Mouse (Mus musculus) heart, embryonic 11.5 days (tissue): ENCODE results near the gene Akip1. TPM values are rescaled to one million over a fixed set of nuclear protein-coding genes. Genes with fewer than 3 reads are reported as not detected.

Experiments
- ATAC-seq: fragments of 200-750 bp; cut with Nextera tagmentation; replicated peaks from 2 replicates; pipeline ENCODE4 v1.8.0; 2017; ENCODE audit warnings: moderate library complexity; ENCODE audit not compliant: insufficient number of reproducible peaks, low FRiP score, low TSS enrichment
- H3K27ac ChIP-seq: fragments of 300-500 bp; sonication (generic); 2 replicates; pipeline ENCODE4 v1.5.1; 2014; ENCODE audit warnings: mild to moderate bottlenecking, low read depth, low read length
- H3K27me3 ChIP-seq: fragments of 300-500 bp; sonication (generic); 2 replicates; pipeline ENCODE4 v1.6.1; 2014; ENCODE audit warnings: mild to moderate bottlenecking, low read length, mixed read lengths; ENCODE audit not compliant: control insufficient read depth, insufficient read depth
- H3K36me3 ChIP-seq: fragments of 300-500 bp; sonication (generic); 2 replicates; pipeline ENCODE4 v1.6.1; 2014; ENCODE audit warnings: mild to moderate bottlenecking, low read length, moderate library complexity, mixed read lengths; ENCODE audit not compliant: control insufficient read depth, insufficient read depth
- H3K4me1 ChIP-seq: fragments of 300-500 bp; sonication (generic); 2 replicates; pipeline ENCODE4 v1.6.1; 2014; ENCODE audit warnings: low read length; ENCODE audit not compliant: control insufficient read depth, insufficient read depth
- H3K4me2 ChIP-seq: fragments of 300-500 bp; sonication (generic); 2 replicates; pipeline ENCODE4 v1.6.1; 2014; ENCODE audit warnings: mild to moderate bottlenecking, moderate library complexity
- H3K4me3 ChIP-seq: fragments of 300-500 bp; sonication (generic); 2 replicates; pipeline ENCODE4 v1.5.1; 2014; ENCODE audit warnings: low read depth, low read length
- H3K9ac ChIP-seq: fragments of 300-500 bp; sonication (generic); 2 replicates; pipeline ENCODE4 v1.6.1; 2014; ENCODE audit warnings: mild to moderate bottlenecking, low read depth, low read length, moderate library complexity
- H3K9me3 ChIP-seq: fragments of 300-500 bp; sonication (generic); replicated peaks from 2 replicates; pipeline ENCODE4 v1.6.1; 2016; ENCODE audit warnings: low read length; ENCODE audit not compliant: control insufficient read depth
- WGBS: fragments of 180-500 bp; shearing (Covaris S2); extraction: QIAGEN DNeasy Blood & Tissue Kit; methylation state at CpG from one replicate; pipeline ENCODE4 v1.1.7; 2014; ENCODE audit not compliant: insufficient replicate concordance; 5-methylcytosine and 5-hydroxymethylcytosine counted together
- polyA plus RNA-seq: library from polyadenylated mRNA; unstranded; fragments of >200 nt; fragmentation: Nextera tagmentation; extraction: Ambion mirVana; gene quantifications from 2 replicates; pipeline ENCODE4 v1.2.1, GENCODE M21; 2014

The Akip1 gene
- polyA plus RNA-seq, 1 experiment from 2014 or later, result 28.2 TPM

- Histone ChIP-seq H3K4me3 (no peak overlapping the region), H3K27ac (no peak overlapping the region), H3K9ac (no peak overlapping the region), H3K4me2 (no peak overlapping the region), H3K9me3 (no peaks in the 10 kb centered on the region), H3K27me3 (no peaks in the 10 kb centered on the region), H3K36me3 (no peaks in the 10 kb centered on the region), H3K4me1 (peaks cover 11% of the 10 kb centered on the region)
- WGBS, result 72% methylated on average over 4 of the region's 4 CpGs
- no peak for ATAC-seq
Observed at GRCm38 (mm10) chr7:109674944-109675628, 28.4 kb upstream of the Akip1 start.

GRCm38 (mm10) chr7:109680284-109680683 lies 23.2 kb upstream of the Akip1 start:
- H3K4me2 ChIP-seq, result no peak overlapping the region
- H3K4me3 ChIP-seq, result no peak overlapping the region
- H3K27ac ChIP-seq, result no peak overlapping the region
- H3K36me3 ChIP-seq, result no peaks in the 10 kb centered on the region
- H3K4me1 ChIP-seq, result no peaks in the 10 kb centered on the region
- ATAC-seq, result no peak
- no peaks in the 10 kb centered on the region for H3K27me3 ChIP-seq
- no peak overlapping the region for H3K9ac ChIP-seq
- no peaks in the 10 kb centered on the region for H3K9me3 ChIP-seq
- 84% methylated on average over 2 of the region's 2 CpGs for WGBS

GRCm38 (mm10) chr7:109680879-109681278 lies 22.6 kb upstream of the Akip1 start:
- no peak overlapping the region for H3K27ac ChIP-seq
- 97% methylated on average over 1 of the region's 1 CpGs for WGBS

GRCm38 (mm10) chr7:109686585-109687128 lies 16.8 kb upstream of the Akip1 start:
- Histone ChIP-seq H3K27ac (no peak overlapping the region), H3K9me3 (no peaks in the 10 kb centered on the region), H3K36me3 (no peaks in the 10 kb centered on the region), H3K4me3 (no peak overlapping the region), H3K9ac (no peak overlapping the region), H3K4me1 (peaks cover 12% of the 10 kb centered on the region; the same call in 1 of the 2 replicates), H3K27me3 (no peaks in the 10 kb centered on the region), H3K4me2 (no peak overlapping the region)
- 58% methylated on average over 9 of the region's 9 CpGs for WGBS
- ATAC-seq, result no peak

More at GRCm38 (mm10) chr7:109680879-109681278, 22.6 kb upstream of the Akip1 start:
- H3K36me3 ChIP-seq, result no peaks in the 10 kb centered on the region
- H3K9me3 ChIP-seq, result no peaks in the 10 kb centered on the region
- H3K9ac ChIP-seq, result no peak overlapping the region
- no peak overlapping the region for H3K4me3 ChIP-seq
- ATAC-seq, result no peak
- no peak overlapping the region for H3K4me2 ChIP-seq
- H3K27me3 ChIP-seq, result no peaks in the 10 kb centered on the region
- no peaks in the 10 kb centered on the region for H3K4me1 ChIP-seq

GRCm38 (mm10) chr7:109690101-109690500 lies 13.4 kb upstream of the Akip1 start:
- no peaks in the 10 kb centered on the region for H3K36me3 ChIP-seq
- no peaks in the 10 kb centered on the region for H3K9me3 ChIP-seq
- no peak overlapping the region for H3K4me3 ChIP-seq
- WGBS, result 78% methylated on average over 3 of the region's 3 CpGs
- H3K27me3 ChIP-seq, result no peaks in the 10 kb centered on the region
- no peak overlapping the region for H3K9ac ChIP-seq
- H3K4me2 ChIP-seq, result no peak overlapping the region
- H3K4me1 ChIP-seq, result peaks cover 12% of the 10 kb centered on the region; the same call in 1 of the 2 replicates
- H3K27ac ChIP-seq, result no peak overlapping the region
- ATAC-seq, result no peak

- Histone ChIP-seq H3K9ac (no peak overlapping the region), H3K9me3 (no peaks in the 10 kb centered on the region), H3K27me3 (no peaks in the 10 kb centered on the region), H3K4me3 (no peak overlapping the region), H3K4me2 (no peak overlapping the region), H3K36me3 (no peaks in the 10 kb centered on the region), H3K4me1 (peaks cover 12% of the 10 kb centered on the region; the same call in 1 of the 2 replicates), H3K27ac (no peak overlapping the region)
- WGBS, result 73% methylated on average over 5 of the region's 5 CpGs
- ATAC-seq, result no peak
Observed at GRCm38 (mm10) chr7:109690961-109691360, 12.5 kb upstream of the Akip1 start.

GRCm38 (mm10) chr7:109694576-109695338 lies 8.7 kb upstream of the Akip1 start:
- Histone ChIP-seq H3K36me3 (no peaks in the 10 kb centered on the region), H3K9me3 (no peaks in the 10 kb centered on the region), H3K4me1 (peaks cover 4% of the 10 kb centered on the region; the same call in 1 of the 2 replicates), H3K4me2 (no peak overlapping the region), H3K27me3 (no peaks in the 10 kb centered on the region), H3K27ac (no peak overlapping the region), H3K4me3 (no peak overlapping the region), H3K9ac (no peak overlapping the region)
- ATAC-seq, result no peak
- 78% methylated on average over 13 of the region's 13 CpGs for WGBS

- no peak overlapping the region for H3K4me2 ChIP-seq
- no peak overlapping the region for H3K9ac ChIP-seq
- no peaks in the 10 kb centered on the region for H3K36me3 ChIP-seq
- H3K4me1 ChIP-seq, result peaks cover 4% of the 10 kb centered on the region; the same call in 1 of the 2 replicates
- H3K4me3 ChIP-seq, result no peak overlapping the region
- H3K9me3 ChIP-seq, result no peaks in the 10 kb centered on the region
- ATAC-seq, result no peak
- no peak overlapping the region for H3K27ac ChIP-seq
- H3K27me3 ChIP-seq, result no peaks in the 10 kb centered on the region
- 81% methylated on average over 10 of the region's 10 CpGs for WGBS
Observed at GRCm38 (mm10) chr7:109695339-109695726, 8.2 kb upstream of the Akip1 start.
